Mouse (Mus musculus) forelimb bud, embryonic 11.5 days (tissue): Measurements from ENCODE around the gene Wdr13.
A peak's percentile ranks its signal among the peaks of the same experiment; 100 is the strongest.

Experiments used
- DNase-seq: peaks from one replicate; pipeline ENCODE4 v3.0.0-alpha.2; 2012; ENCODE audit warnings: low read depth, low spot score

Wdr13 gene

GRCm38 (mm10) chrX:8132017-8132976 lies at the start of gene Wdr13:
Gene Wdr13 (minus strand): TSS chrX:8132892.
- peak; percentile 81 for DNase-seq

GRCm38 (mm10) chrX:8179646-8180045 lies 47.0 kb upstream of the Wdr13 start:
- DNase-seq = no peak

DNA sequence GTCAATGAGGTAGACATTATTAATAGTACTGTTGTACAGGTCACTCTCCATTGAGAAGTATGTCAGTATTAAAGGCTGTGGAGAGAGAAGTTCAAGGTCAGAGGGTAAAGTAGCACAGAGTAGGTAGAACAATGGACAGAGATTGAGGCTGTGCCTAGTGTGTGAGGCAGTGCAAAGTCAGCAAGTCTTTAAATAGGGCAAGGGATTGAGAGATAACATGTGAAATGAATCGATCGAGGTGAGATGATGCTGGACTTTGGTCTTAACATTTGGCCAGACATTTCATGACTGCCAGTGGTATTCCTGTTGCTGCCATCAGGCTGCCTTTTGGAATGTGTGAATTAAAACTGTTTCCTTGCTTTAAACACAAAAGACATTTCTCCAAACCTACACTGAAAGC lies 46.2 kb upstream of the Wdr13 start:
- DNase-seq = no peak

DNA sequence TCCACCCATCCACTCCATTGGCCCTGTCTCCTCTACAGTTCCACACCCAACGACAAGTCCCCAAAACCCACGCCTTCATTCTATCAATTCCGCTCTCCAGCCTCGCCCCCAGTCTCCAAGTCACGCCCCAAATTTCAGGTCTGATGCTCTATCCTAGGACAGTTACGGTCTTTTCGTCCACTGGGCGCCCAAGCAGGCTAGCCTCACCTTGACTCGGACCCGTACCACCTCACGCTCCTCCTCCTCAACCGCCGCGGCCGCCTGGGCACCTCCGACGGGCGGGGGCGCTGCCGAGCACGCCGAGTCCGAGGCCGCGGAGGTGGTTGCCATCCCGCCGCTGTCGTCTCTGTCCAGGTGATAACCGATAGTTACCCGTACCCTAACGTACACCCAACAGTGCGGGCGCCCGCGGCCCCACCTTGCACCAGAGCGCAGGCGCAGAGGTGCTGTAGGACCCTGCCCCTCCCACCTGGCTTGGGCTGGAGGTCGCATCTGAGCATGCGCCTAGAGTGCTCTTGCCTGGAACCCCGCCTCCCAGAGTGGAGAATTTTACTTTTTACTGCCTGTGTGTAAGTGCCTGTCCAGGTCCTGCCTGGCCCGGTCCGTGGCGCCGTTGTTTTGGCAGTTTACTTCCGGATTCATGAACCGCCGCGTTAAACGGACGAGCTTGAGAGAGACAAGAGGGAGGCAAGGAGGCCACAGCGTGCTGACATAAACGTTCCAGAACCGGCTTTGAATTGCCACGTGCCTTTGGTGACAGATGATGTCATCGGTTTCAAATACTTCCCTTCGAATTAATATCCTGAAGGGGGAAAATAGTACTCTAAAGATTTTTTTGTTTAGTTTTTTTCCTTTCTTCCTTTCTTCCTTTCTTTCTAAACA lies 43.1 kb upstream of the Wdr13 start, which contains the start of gene Tbc1d25:
Tbc1d25 (minus strand) TSS at position 678 of the 882 bp plus-strand sequence.
- DNase-seq = peak; percentile 86

- no peak for DNase-seq
Observed at GRCm38 (mm10) chrX:8175169-8175503, 42.4 kb upstream of the Wdr13 start.

GRCm38 (mm10) chrX:8167716-8168647 lies 35.3 kb upstream of the Wdr13 start:
- DNase-seq = no peak

- DNase-seq = no peak
Observed at GRCm38 (mm10) chrX:8164471-8164870, 31.8 kb upstream of the Wdr13 start.

- DNase-seq = no peak
Observed at GRCm38 (mm10) chrX:8163076-8163475, 30.4 kb upstream of the Wdr13 start.

GRCm38 (mm10) chrX:8145153-8145991 lies 12.7 kb upstream of the Wdr13 start, which contains the start of gene Rbm3:
Gene Rbm3 (minus strand): TSS chrX:8145880.
- peak; percentile 83 for DNase-seq

DNA sequence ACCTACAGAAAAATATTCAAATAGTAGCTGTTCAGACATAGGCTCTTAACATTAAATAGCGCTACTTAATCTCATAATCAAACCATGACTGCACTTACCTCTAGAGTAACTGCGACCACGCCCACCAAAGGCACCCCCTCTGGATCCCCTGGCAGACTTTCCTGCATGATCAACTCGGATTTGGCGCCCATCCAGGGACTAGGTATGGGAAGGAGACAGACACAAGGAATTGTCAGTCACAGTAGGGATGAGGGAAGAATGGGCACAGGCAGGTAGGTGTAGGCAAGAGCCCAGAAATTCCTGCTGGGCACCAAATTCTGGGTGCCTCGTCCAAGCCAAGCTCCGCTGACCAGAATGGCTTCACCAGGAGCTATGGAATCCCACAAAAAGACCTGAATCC lies 11.1 kb upstream of the Wdr13 start:
- no peak for DNase-seq

DNA sequence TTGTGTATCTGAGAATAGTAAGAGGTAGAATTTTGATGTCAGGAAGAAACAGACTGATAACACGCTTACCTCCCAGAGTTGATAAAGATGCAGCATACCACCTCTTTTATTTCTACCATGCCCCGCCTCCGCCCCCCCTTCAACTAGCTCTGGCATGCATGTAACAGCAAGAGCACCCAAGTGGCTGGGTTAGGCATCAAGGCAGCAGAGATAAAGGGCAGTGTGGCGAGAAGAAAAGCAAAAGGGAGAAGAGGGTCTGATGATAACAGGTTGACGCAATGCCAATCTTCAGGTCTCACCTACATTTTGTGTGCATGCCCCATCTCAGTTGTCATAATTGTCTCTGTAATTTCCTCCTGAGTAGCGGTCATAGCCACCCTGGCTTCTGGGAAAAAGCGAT lies 10.3 kb upstream of the Wdr13 start:
- no peak for DNase-seq

- no peak for DNase-seq
Observed at GRCm38 (mm10) chrX:8141058-8141457, 8.4 kb upstream of the Wdr13 start.

DNA sequence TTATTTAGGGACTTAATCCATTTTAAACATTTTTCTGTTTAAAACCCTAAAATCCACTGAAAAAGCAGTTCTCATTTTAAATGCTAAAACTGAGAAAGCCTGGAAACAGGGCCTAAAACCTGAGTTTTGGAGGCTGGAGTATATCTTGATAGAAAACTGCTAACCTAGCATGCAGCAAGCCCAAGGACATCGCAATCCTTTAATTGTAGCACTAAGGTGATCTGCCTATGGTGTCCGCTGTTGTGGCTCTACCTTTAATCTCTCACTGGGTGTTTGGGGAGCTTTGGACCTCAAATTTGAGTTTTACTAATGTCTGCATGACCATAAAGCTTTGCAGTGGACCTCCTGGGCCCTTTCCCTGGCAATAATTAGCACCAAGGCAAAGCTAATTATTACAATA lies 7.8 kb upstream of the Wdr13 start:
- no peak for DNase-seq

DNA sequence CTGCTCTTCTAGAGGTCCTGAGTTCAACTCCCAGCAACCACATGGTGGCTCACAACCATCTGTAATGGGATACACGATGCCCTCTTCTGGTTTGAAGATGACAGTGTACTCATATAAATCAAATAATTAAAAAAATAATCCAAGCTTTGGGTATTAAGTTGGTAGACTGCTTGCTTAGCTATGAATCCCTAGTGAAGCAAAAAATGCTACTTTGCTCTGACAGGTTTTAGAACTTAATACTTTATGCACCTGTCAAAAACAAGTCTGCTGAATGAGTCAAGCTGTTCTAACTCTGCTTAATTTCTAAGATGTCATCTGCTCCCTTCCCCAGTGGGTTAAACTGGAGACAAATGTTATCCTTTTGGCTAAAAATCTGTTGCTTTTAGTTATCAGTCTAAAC lies 6.8 kb upstream of the Wdr13 start:
- no peak for DNase-seq

- DNase-seq = no peak
Observed at GRCm38 (mm10) chrX:8135886-8136285, 3.2 kb upstream of the Wdr13 start.

DNA sequence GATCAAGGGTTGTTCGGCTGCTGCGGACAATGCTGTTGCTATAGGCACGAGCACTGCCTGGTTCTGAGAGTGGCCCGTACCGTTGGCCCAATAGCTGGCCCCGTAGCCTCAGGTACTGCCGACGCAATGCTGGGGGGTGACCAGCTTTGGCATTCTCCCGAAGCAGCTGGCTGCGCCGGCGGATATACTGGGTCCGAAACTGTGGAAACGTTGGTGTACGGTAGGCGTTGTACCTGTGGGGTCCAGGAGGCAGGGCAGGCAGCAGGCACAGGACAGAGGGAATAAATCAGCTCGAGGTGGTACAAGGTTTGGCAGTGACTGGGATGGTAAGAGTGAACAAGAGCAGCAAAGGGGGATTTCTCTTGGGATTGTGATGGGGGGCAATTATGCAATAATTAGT lies 1.3 kb downstream of the Wdr13 start:
- no peak for DNase-seq

DNA sequence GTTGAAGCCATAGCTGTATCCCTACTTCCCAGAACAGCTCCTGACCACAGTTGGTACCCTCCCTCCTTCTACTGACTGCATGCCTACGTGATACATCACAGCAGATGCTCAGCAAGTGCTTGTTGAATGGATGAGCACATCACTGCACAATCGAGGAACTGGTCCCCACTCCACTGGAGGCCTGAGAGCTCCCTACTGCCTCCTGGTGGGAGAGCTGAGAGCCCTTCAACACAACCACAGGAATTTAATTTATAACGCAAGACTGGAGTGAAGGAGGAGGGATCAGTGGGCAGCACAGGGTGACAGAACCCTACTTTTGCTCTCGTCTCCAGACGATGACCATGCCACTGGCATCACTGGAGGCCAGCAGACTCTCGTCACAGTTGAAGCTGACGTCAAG lies 7.5 kb downstream of the Wdr13 start:
- DNase-seq = no peak

DNA sequence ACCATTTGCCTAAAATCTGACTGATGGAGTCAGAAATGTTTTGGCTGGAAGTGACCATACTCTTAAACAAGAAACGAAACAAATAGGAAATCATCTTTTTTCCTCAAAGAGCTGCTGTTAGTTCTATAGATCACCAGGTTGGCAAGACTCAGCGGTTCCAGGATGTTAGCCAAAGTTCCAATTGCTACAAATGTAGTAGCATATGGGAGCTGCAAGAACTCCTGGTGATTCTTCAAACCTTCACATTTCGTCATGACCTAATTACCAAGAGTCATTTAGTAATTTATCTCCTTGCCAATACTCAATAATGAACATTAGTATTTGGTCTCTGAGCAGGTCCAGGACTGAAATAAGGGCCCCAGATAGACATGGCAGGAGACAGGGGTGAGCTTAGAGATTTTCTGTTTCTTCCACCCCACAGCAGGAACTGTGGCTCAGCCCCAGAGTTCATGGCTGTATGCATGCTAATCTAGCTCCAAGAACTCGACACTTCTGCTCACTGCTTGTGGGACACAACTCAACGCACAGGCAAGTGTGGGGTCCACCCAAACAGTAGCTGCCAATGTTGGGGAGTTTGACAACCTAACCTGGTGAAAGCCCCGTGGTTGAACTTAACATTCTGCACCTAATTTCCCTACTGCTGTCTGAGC lies 8.7 kb downstream of the Wdr13 start:
- DNase-seq = no peak

GRCm38 (mm10) chrX:8117264-8117663 lies 15.4 kb downstream of the Wdr13 start:
- DNase-seq = no peak

DNA sequence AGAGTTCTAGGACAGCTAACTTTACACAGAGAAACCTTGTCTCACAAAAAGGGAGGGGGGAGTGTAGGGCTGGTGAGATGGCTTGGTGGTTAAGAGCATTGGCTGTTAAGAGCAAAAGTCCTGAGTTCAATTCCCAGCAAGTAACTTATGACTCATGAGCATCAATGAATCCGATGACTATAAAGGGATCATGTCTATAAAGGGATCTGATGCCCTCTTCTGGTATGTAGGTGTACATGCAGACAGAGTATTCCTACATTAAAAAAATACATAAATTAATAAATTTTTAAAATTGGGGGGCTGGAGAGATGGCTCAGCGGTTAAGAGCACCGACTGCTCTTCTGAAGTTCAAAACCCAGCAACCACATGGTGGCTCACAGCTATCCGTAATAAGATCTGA lies 17.4 kb downstream of the Wdr13 start:
- DNase-seq = no peak
